Mouse (Mus musculus): Measurements from ENCODE around the gene Olfr508. TPM values are rescaled to one million over a fixed set of nuclear protein-coding genes. Genes with fewer than 3 reads are reported as not detected.

Olfr508 gene
- total and polyA plus RNA-seq, 3 experiments: not detected

DNA sequence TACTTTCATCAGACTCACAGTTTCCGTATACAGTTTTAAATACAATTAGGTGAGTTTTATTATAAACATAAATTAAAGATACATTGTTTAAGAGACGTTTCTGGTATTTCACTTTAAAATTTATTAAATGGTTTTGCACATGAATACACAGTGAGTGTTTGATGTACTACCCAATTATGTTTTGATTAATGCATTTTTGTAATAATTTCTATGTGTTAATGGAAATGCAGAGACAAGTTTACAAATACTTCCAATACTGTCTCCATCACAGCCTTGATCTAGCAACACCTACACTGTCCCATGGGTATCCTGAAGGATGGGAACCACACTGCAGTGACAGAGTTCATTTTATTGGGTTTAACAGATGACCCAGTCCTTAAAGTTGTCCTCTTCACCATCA lies 8.3 kb upstream of the Olfr508 start, which contains the start of gene Olfr507:
Olfr507 (plus strand) TSS at position 301 of the 400 bp plus-strand sequence.
- Histone ChIP-seq H3K36me3 (ENCODE audit: control insufficient read depth in 1 of 2, insufficient read depth in 2 of 2, low read length in 2 of 2) (no peaks in the 10 kb centered on the region), H3K9ac (ENCODE audit: control insufficient read depth, low read depth, low read length, poor library complexity, severe bottlenecking) (no peak within 1 kb of the TSS)

DNA sequence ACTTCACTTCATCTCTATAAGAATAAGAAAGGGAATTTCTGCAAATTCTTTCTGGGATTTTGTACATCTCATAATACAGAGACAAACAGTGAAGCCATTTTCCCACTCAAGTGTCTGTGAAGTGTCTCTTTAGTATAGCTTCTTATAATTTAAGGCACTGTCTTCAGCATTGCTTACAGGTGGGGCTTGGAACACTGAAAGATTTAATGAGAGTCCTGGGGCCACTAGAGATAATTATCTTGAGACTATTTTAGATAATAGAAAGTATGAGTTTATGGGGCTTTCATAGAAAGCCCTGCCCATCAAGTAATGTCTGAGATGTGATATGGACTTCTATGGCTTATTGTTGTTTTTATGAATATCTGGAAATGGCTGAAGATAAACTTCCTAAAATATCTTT lies 22.0 kb downstream of the Olfr508 start, which contains the start of gene Olfr509:
Olfr509 (minus strand) TSS at position 101 of the 400 bp plus-strand sequence.
- Histone ChIP-seq H3K9me3 (replicated peaks; ENCODE audit: insufficient read depth, low read length) (no peaks in the 10 kb centered on the region), H3K4me1 (ENCODE audit: control insufficient read depth in 1 of 2, insufficient read depth in 2 of 2, low read length in 2 of 2) (no peaks in the 10 kb centered on the region), H3K4me3 (ENCODE audit: control insufficient read depth in 1 of 2, insufficient read depth in 1 of 2, low read depth in 2 of 2, low read length in 2 of 2) (no peak within 1 kb of the TSS), H3K36me3 (ENCODE audit: control insufficient read depth in 1 of 2, insufficient read depth in 2 of 2, low read length in 2 of 2) (no peaks in the 10 kb centered on the region), H3K27me3 (ENCODE audit: control insufficient read depth in 1 of 2, insufficient read depth in 2 of 2, low read length in 2 of 2) (no peaks in the 10 kb centered on the region), H3K79me2 (ENCODE audit: control insufficient read depth, insufficient read depth, low read length, poor library complexity) (no peaks in the 10 kb centered on the region), H3K9ac (ENCODE audit: control insufficient read depth, low read depth, low read length, poor library complexity, severe bottlenecking) (no peak within 1 kb of the TSS), H3K27ac (ENCODE audit: control insufficient read depth, low read depth, low read length) (no peak within 1 kb of the TSS)
- TF ChIP-seq TCF12 (IDR thresholded peaks at IDR 0.05; ENCODE audit: low read depth, low read length) (no peak), ELF1 (IDR thresholded peaks at IDR 0.05; ENCODE audit: low read depth, low read length) (no peak), MYC (IDR thresholded peaks at IDR 0.05; ENCODE audit: low read depth, low read length) (no peak), MAFK (IDR thresholded peaks at IDR 0.05; ENCODE audit: borderline replicate concordance, low read depth, low read length) (no peak), USF2 (IDR thresholded peaks at IDR 0.05; ENCODE audit: borderline replicate concordance in 1 of 2, insufficient read depth in 1 of 2, low read depth in 1 of 2, low read length in 2 of 2) (no peak), SMC3 (IDR thresholded peaks at IDR 0.05; ENCODE audit: low read depth, low read length) (no peak), CHD1 (IDR thresholded peaks at IDR 0.05; ENCODE audit: low read depth, low read length) (no peak), UBTF (IDR thresholded peaks at IDR 0.05; ENCODE audit: borderline replicate concordance, insufficient read depth, low read depth, low read length) (no peak), EP300 (IDR thresholded peaks at IDR 0.05; ENCODE audit: low read depth in 1 of 2, low read length in 2 of 2) (no peak), MAZ (IDR thresholded peaks at IDR 0.05; ENCODE audit: low read depth, low read length) (no peak), NELFE (IDR thresholded peaks at IDR 0.05; ENCODE audit: low read depth, low read length) (no peak), TAL1 (IDR thresholded peaks at IDR 0.05; ENCODE audit: low read length) (no peak), GABPA (IDR thresholded peaks at IDR 0.05; ENCODE audit: low read depth, low read length) (no peak), E2F4 (IDR thresholded peaks at IDR 0.05; ENCODE audit: borderline replicate concordance, low read depth, low read length) (no peak), JUND (IDR thresholded peaks at IDR 0.05; ENCODE audit: low read depth, low read length) (no peak), POLR2AphosphoS2 (IDR thresholded peaks at IDR 0.05; ENCODE audit: low read length) (no peak)
- no peak for DNase-seq (ENCODE audit: low read depth, low spot score)

More for the DNA sequence above, 8.3 kb upstream of the Olfr508 start, which contains the start of gene Olfr507:
- Histone ChIP-seq H3K27ac (ENCODE audit: control insufficient read depth, low read depth, low read length) (no peak within 1 kb of the TSS), H3K4me1 (ENCODE audit: control insufficient read depth in 1 of 2, insufficient read depth in 2 of 2, low read length in 2 of 2) (no peaks in the 10 kb centered on the region), H3K4me3 (ENCODE audit: control insufficient read depth in 1 of 2, insufficient read depth in 1 of 2, low read depth in 2 of 2, low read length in 2 of 2) (no peak within 1 kb of the TSS), H3K9me3 (replicated peaks; ENCODE audit: insufficient read depth, low read length) (no peaks in the 10 kb centered on the region), H3K79me2 (ENCODE audit: control insufficient read depth, insufficient read depth, low read length, poor library complexity) (no peaks in the 10 kb centered on the region), H3K27me3 (ENCODE audit: control insufficient read depth in 1 of 2, insufficient read depth in 2 of 2, low read length in 2 of 2) (no peaks in the 10 kb centered on the region)
- DNase-seq (ENCODE audit: low read depth, low spot score): no peak
- no peak for TF ChIP-seq EP300 (IDR thresholded peaks at IDR 0.05; ENCODE audit: low read depth in 1 of 2, low read length in 2 of 2)
- TF ChIP-seq USF1 (IDR thresholded peaks at IDR 0.05; ENCODE audit: low read depth, low read length): no peak
- TF ChIP-seq TAL1 (IDR thresholded peaks at IDR 0.05; ENCODE audit: low read length): no peak
- TF ChIP-seq POLR2A (IDR thresholded peaks at IDR 0.05; ENCODE audit: control insufficient read depth in 1 of 2, insufficient read depth in 1 of 2, low read depth in 1 of 2, low read length in 2 of 2, poor library complexity in 1 of 2): no peak
- TF ChIP-seq TBP (IDR thresholded peaks at IDR 0.05; ENCODE audit: low read depth, low read length): no peak
- TF ChIP-seq CTCF (IDR thresholded peaks at IDR 0.05 in 2 of 3, conservative IDR thresholded peaks at IDR 0.05 in 1 of 3; ENCODE audit: control insufficient read depth in 1 of 3, insufficient read depth in 1 of 3, low read depth in 2 of 3, low read length in 3 of 3, poor library complexity in 1 of 3, severe bottlenecking in 1 of 3): no peak
- TF ChIP-seq MAZ (IDR thresholded peaks at IDR 0.05; ENCODE audit: low read depth, low read length): no peak
- TF ChIP-seq RCOR1 (IDR thresholded peaks at IDR 0.05; ENCODE audit: low read depth, low read length): no peak
- TF ChIP-seq POLR2AphosphoS5 (IDR thresholded peaks at IDR 0.05; ENCODE audit: borderline replicate concordance, low read depth, low read length): no peak
- no peak for TF ChIP-seq GABPA (IDR thresholded peaks at IDR 0.05; ENCODE audit: low read depth, low read length)
- TF ChIP-seq TCF12 (IDR thresholded peaks at IDR 0.05; ENCODE audit: low read depth, low read length): no peak
